Mouse (Mus musculus): ENCODE data around the gene Orai1.

DNA sequence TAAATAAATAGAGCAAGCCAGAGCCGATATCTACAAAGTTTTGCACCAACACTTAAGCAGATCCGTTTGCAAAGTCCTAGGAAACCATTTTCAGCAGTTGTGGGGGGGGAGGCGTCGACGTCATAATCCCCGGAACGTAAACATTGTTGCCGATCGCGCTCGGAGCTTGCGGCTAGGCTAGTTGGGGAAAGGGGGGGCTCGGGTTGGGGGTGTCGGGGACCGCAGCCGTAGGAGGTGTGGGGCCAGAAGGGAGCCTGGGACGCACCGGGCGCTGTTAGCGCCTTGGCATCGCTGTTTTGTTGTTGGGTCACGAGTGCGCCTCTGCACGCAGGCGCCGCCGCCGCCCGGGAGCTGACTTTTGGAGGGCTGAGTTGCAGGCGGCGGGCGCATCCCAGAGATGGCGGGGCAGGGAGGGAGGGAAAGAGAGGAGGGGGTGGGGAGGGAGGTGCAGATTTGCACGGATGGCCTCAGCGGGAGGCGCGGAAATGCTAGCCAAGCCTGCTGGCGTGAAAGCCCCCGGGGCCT, 25.8 kb upstream of the Orai1 start:
- TF ChIP-seq POLR2A (IDR thresholded peaks at IDR 0.05; ENCODE audit: control insufficient read depth, extremely low read depth, insufficient read depth, low read length, poor library complexity) (peak; percentile 60; the same call in 1 of the 2 replicates), CTCF (IDR thresholded peaks at IDR 0.05; ENCODE audit: borderline replicate concordance, control insufficient read depth, extremely low read depth, insufficient read depth, low read length, poor library complexity) (no peak)
